Mouse (Mus musculus): Measurements from ENCODE around the gene Cnpy3.

GRCm38 (mm10) chr17:46691390-46691789, 60.6 kb downstream of the Cnpy3 start:
- no peak for TF ChIP-seq POLR2A (IDR thresholded peaks at IDR 0.05; ENCODE audit: insufficient read depth, low read depth, low read length)
- no peak for TF ChIP-seq CTCF (IDR thresholded peaks at IDR 0.05)

All from heart, adult 2 months (tissue).